Mouse (Mus musculus) kidney, postnatal 0 days (tissue): ENCODE results near the gene B4galnt1. TPM values are rescaled to one million over a fixed set of nuclear protein-coding genes. Genes with fewer than 3 reads are reported as not detected.

Source experiments
- ATAC-seq: fragments of 200-750 bp; cut with Nextera tagmentation; replicated peaks from 2 replicates; pipeline ENCODE4 v1.8.0; 2017; ENCODE audit warnings: low read depth, moderate number of reproducible peaks, moderate TSS enrichment, moderate library complexity; ENCODE audit not compliant: low FRiP score
- DNase-seq: peaks from one replicate; pipeline ENCODE4 v3.0.0-alpha.2; 2016; ENCODE audit warnings: low spot score
- H3K27ac ChIP-seq: fragments of 300-500 bp; sonication (generic); 2 replicates; pipeline ENCODE4 v1.5.1; 2014; ENCODE audit warnings: mild to moderate bottlenecking
- H3K27me3 ChIP-seq: fragments of 300-500 bp; sonication (generic); 2 replicates; pipeline ENCODE4 v1.6.1; 2014; ENCODE audit warnings: low read length, mixed read lengths; ENCODE audit not compliant: insufficient read depth
- H3K36me3 ChIP-seq: fragments of 300-500 bp; sonication (generic); 2 replicates; pipeline ENCODE4 v1.6.1; 2014; ENCODE audit warnings: low read length, mixed read lengths; ENCODE audit not compliant: insufficient read depth
- H3K4me1 ChIP-seq: fragments of 300-500 bp; sonication (generic); replicated peaks from 2 replicates; pipeline ENCODE4 v1.6.1; 2014; ENCODE audit warnings: antibody characterized with exemption, low read length, mixed read lengths; ENCODE audit not compliant: insufficient read depth
- H3K4me2 ChIP-seq: fragments of 300-500 bp; sonication (generic); 2 replicates; pipeline ENCODE4 v1.6.1; 2014; ENCODE audit warnings: mild to moderate bottlenecking, low read length, moderate library complexity, mixed read lengths
- H3K4me3 ChIP-seq: fragments of 300-500 bp; sonication (generic); replicated peaks from 2 replicates; pipeline ENCODE4 v1.5.1; 2014; ENCODE audit warnings: low read depth, low read length
- H3K9ac ChIP-seq: fragments of 300-500 bp; sonication (generic); 2 replicates; pipeline ENCODE4 v1.6.1; 2014; ENCODE audit warnings: low read depth, low read length
- H3K9me3 ChIP-seq: fragments of 300-500 bp; sonication (generic); replicated peaks from 2 replicates; pipeline ENCODE4 v1.6.1; 2016; ENCODE audit warnings: low read length, inconsistent platforms, mixed read lengths
- CTCF ChIP-seq: IDR thresholded peaks from 2 replicates; pipeline ENCODE4 v1.5.1; 2016; ENCODE audit warnings: antibody characterized with exemption, low read depth, mild to moderate bottlenecking, moderate library complexity
- WGBS: fragments of 180-500 bp; shearing (Covaris S2); extraction: QIAGEN DNeasy Blood & Tissue Kit; methylation state at CpG from one replicate; pipeline ENCODE4 v1.1.7; 2014; 5-methylcytosine and 5-hydroxymethylcytosine counted together
- polyA plus RNA-seq: library from polyadenylated mRNA; unstranded; fragments of >200 nt; fragmentation: Nextera tagmentation; extraction: Ambion mirVana; gene quantifications from 2 replicates; pipeline ENCODE4 v1.2.1, GENCODE M21; 2015

Gene B4galnt1
- polyA plus RNA-seq, 1 experiment from 2014 or later, result 16.4 TPM

DNA sequence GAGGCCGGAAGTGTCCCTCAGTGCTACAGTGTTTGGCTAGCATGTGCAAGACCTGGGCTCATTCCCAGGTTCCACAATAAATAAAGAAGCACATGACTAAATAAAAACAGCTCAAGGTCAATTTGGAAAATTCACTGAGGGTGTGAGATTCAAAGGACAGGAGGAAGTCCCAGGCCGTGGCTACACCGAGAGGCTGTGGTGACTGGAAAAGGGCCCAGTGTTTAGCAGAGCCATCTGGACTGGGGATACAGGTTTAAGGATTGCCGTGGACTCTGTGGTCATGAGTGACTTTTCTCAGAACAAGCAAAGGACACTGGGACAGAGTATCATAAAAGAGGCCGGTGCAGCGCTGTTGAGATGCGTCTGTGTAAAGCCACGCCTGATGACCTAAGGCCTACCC is 48.2 kb downstream of the B4galnt1 start:
- WGBS, result 76% methylated on average over 8 of the region's 8 CpGs
- DNase-seq, result no peak
- H3K4me1 ChIP-seq, result peaks cover 7% of the 10 kb centered on the region; the same call in 1 of the 2 replicates
- no peak overlapping the region for H3K27ac ChIP-seq
- no peak overlapping the region for H3K4me3 ChIP-seq
- H3K36me3 ChIP-seq, result peaks cover 5% of the 10 kb centered on the region; the same call in 1 of the 2 replicates
- no peaks in the 10 kb centered on the region for H3K9me3 ChIP-seq
- H3K9ac ChIP-seq, result no peak overlapping the region
- no peaks in the 10 kb centered on the region for H3K27me3 ChIP-seq
- H3K4me2 ChIP-seq, result no peak overlapping the region
- ATAC-seq, result no peak
- no peak for TF ChIP-seq CTCF

DNA sequence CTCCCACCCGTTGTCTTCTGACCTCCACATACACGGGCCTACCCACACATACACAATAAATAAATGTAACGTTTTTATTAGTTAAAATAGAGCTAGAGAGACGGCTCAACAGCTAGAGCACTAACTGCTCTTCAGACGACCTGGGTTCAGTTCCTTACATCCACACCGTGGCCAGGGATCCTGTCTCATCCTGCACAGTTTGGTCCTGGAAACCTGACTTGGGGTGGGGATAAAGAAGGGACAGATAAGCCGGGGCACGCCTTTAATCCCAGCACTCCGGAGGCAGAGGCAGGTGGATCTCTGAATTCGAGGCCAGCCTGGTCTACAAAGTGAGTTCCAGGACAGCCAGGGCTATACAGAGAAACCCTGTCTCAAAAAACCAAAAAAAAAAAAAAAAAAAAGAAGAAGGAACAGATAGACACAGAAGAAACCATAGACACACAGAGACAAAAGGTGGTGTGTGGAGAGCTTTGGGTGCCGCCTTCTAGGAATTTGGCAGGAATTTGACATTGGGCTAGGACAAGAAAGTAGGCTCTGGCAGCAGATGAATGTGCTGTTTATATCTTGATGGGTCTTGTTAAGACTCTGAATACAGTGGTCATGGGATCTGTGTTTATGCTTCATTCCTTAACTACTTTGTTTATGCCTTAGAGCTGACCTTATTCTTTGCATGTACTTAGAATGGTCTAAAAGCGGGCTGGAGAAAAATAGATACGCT is 48.8 kb downstream of the B4galnt1 start:
- H3K4me2 ChIP-seq, result no peak overlapping the region
- no peak overlapping the region for H3K9ac ChIP-seq
- no peak for DNase-seq
- no peaks in the 10 kb centered on the region for H3K9me3 ChIP-seq
- H3K36me3 ChIP-seq, result no peaks in the 10 kb centered on the region
- ATAC-seq, result no peak
- H3K4me3 ChIP-seq, result no peak overlapping the region
- TF ChIP-seq CTCF, result no peak
- no peaks in the 10 kb centered on the region for H3K27me3 ChIP-seq
- peaks cover 7% of the 10 kb centered on the region; the same call in 1 of the 2 replicates for H3K4me1 ChIP-seq
- no peak overlapping the region for H3K27ac ChIP-seq
- WGBS, result 68% methylated on average over 13 of the region's 13 CpGs

DNA sequence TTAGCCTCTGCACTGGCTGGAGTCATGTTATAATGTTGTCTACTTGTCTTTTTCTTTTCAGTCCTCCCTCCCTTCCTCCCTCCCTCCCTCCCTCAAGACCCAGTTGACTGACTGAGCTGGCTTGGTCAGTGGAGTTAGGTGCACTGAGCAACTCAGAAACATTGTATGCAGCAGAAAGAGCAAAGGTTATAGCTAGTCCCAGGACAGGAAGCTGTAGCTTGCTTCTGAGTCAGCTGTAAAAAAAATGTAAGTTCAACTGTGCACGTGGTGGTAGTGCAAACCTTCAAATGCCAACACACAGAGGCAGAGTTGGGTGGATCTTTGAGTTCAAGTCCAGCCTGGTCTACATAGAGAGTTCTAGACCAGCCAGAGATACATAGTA is 49.4 kb downstream of the B4galnt1 start:
- 42% methylated on average over 1 of the region's 1 CpGs for WGBS
- DNase-seq, result no peak
- no peak for TF ChIP-seq CTCF
- H3K4me2 ChIP-seq, result no peak overlapping the region
- no peak overlapping the region for H3K27ac ChIP-seq
- no peak overlapping the region for H3K4me3 ChIP-seq
- H3K36me3 ChIP-seq, result no peaks in the 10 kb centered on the region
- no peaks in the 10 kb centered on the region for H3K9me3 ChIP-seq
- H3K27me3 ChIP-seq, result no peaks in the 10 kb centered on the region
- no peak overlapping the region for H3K9ac ChIP-seq
- peaks cover 7% of the 10 kb centered on the region; the same call in 1 of the 2 replicates for H3K4me1 ChIP-seq
- no peak for ATAC-seq

DNA sequence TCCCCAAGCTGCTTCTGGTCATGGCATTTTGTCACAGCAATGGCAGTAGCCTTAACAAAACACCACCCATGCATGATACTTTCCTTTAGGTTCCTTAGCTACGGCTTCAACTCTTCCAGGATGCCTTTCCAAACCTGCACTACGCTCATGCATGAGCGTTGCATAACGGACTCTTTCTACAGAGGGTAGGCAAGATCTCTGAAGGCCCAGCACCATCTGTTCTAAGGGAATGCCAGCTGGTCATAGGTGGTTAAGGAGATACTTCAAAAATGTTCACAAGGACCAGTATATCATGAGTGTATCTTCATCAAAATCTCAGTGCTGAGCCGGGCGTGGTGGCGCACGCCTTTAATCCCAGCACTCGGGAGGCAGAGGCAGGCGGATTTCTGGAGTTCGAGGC is 51.4 kb downstream of the B4galnt1 start:
- no peaks in the 10 kb centered on the region for H3K27me3 ChIP-seq
- ATAC-seq (no peak), DNase-seq (no peak)
- TF ChIP-seq CTCF, result no peak
- H3K27ac ChIP-seq, result no peak overlapping the region
- H3K4me2 ChIP-seq, result no peak overlapping the region
- H3K9me3 ChIP-seq, result no peaks in the 10 kb centered on the region
- H3K4me1 ChIP-seq, result no peaks in the 10 kb centered on the region
- H3K4me3 ChIP-seq, result no peak overlapping the region
- no peak overlapping the region for H3K9ac ChIP-seq
- 96% methylated on average over 11 of the region's 11 CpGs for WGBS
- no peaks in the 10 kb centered on the region for H3K36me3 ChIP-seq

DNA sequence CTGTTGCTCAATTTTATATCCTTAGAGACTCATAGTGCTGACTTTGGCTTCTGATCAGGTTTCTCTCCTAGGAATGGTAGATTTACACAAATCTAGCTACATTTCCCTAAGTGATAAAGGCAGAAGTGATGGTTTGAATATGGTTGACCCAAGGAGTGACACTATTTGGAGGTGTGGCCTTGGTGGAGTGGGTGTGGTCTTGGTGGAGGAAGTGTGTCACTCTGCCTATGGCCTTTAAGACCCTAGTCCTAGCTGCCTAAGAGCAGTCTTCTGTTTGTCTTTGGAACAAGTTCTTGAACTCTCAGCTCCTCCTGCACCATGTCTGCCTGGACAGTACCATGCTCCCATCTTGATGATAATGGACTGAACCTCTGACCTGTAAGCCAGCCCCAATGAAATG is 52.2 kb downstream of the B4galnt1 start:
- Histone ChIP-seq H3K9ac (no peak overlapping the region), H3K9me3 (no peaks in the 10 kb centered on the region), H3K27ac (no peak overlapping the region), H3K4me1 (no peaks in the 10 kb centered on the region), H3K27me3 (no peaks in the 10 kb centered on the region), H3K4me2 (no peak overlapping the region), H3K36me3 (no peaks in the 10 kb centered on the region), H3K4me3 (no peak overlapping the region)
- TF ChIP-seq CTCF, result no peak
- no peak for ATAC-seq
- DNase-seq, result no peak

DNA sequence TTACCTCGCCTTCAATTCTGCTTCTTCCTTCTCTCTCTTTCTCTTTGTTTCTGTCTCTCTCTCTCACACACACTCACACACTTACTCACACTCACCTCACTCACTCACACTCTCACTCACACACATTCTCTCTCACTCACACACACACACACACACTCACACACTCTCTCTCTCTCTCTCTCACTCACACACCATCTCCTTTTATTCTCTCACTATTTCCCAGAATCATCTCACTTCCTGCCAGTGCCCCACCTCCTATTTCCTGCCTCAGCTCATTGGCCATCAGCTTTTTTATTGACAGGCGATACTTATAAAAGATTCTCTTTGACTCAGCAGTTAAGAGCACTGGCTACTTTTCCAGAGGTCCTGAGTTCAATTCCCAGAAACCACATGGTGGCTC is 53.3 kb downstream of the B4galnt1 start:
- 83% methylated on average over 2 of the region's 2 CpGs for WGBS
- Histone ChIP-seq H3K27ac (no peak overlapping the region), H3K27me3 (no peaks in the 10 kb centered on the region), H3K4me1 (no peaks in the 10 kb centered on the region), H3K36me3 (no peaks in the 10 kb centered on the region), H3K4me2 (no peak overlapping the region), H3K9me3 (no peaks in the 10 kb centered on the region), H3K4me3 (no peak overlapping the region), H3K9ac (no peak overlapping the region)
- TF ChIP-seq CTCF, result no peak
- DNase-seq (no peak), ATAC-seq (no peak)

Other genes with a start within 250 kb of the B4galnt1 start
- 62.4 and 68.5 TPM in 2 replicates for gene Ctdsp2, start 186.5 kb upstream of the B4galnt1 start, polyA plus RNA-seq
- 0.07 and 0.10 TPM in 2 replicates for gene Avil, start 164.5 kb upstream of the B4galnt1 start, polyA plus RNA-seq
- gene Tsfm, start 134.4 kb upstream of the B4galnt1 start, polyA plus RNA-seq, result 97.3 and 109 TPM in 2 replicates
- 37.4 and 40.2 TPM in 2 replicates for gene Mettl1, start 123.8 kb upstream of the B4galnt1 start, polyA plus RNA-seq
- gene Eef1akmt3, start 123.7 kb upstream of the B4galnt1 start, polyA plus RNA-seq, result 0.89 and 1.3 TPM in 2 replicates
- gene Cyp27b1, start 117.0 kb upstream of the B4galnt1 start, polyA plus RNA-seq, result 38.9 and 58.0 TPM in 2 replicates
- 1.6 and 1.9 TPM in 2 replicates for gene March9, start 105.0 kb upstream of the B4galnt1 start, polyA plus RNA-seq
- 1,113 and 1,153 TPM in 2 replicates for gene Cdk4, start 101.7 kb upstream of the B4galnt1 start, polyA plus RNA-seq
- 157 and 171 TPM in 2 replicates for gene Tspan31, start 95.0 kb upstream of the B4galnt1 start, polyA plus RNA-seq
- gene Agap2, start 89.9 kb upstream of the B4galnt1 start, polyA plus RNA-seq, result 0.04 and 0.09 TPM in 2 replicates
- 107 and 114 TPM in 2 replicates for gene Os9, start 44.1 kb upstream of the B4galnt1 start, polyA plus RNA-seq
- 2.8 and 3.1 TPM in 2 replicates for gene Slc26a10, start 15.4 kb downstream of the B4galnt1 start, polyA plus RNA-seq
- gene Arhgef25, start 24.9 kb downstream of the B4galnt1 start, polyA plus RNA-seq, result 27.9 and 29.0 TPM in 2 replicates
- gene Dtx3, start 30.5 kb downstream of the B4galnt1 start, polyA plus RNA-seq, result 83.3 and 85.1 TPM in 2 replicates
- gene Pip4k2c, start 46.4 kb downstream of the B4galnt1 start, polyA plus RNA-seq, result 45.0 and 50.1 TPM in 2 replicates
- gene Kif5a, start 98.1 kb downstream of the B4galnt1 start, polyA plus RNA-seq, result 0.28 and 0.47 TPM in 2 replicates
- gene Dctn2, start 101.1 kb downstream of the B4galnt1 start, polyA plus RNA-seq, result 177 and 190 TPM in 2 replicates
- gene Mbd6, start 123.8 kb downstream of the B4galnt1 start, polyA plus RNA-seq, result 10.5 and 10.7 TPM in 2 replicates
- 99.1 and 103 TPM in 2 replicates for gene Mars, start 146.6 kb downstream of the B4galnt1 start, polyA plus RNA-seq
- 3.7 and 3.8 TPM in 2 replicates for gene Arhgap9, start 156.7 kb downstream of the B4galnt1 start, polyA plus RNA-seq
- gene Gli1, start 176.7 kb downstream of the B4galnt1 start, polyA plus RNA-seq, result 3.3 and 4.1 TPM in 2 replicates
- gene Inhbe, start 189.2 kb downstream of the B4galnt1 start, polyA plus RNA-seq, result not detected in 2 replicates
- gene Inhbc, start 205.2 kb downstream of the B4galnt1 start, polyA plus RNA-seq, result 0.14 and 0.23 TPM in 2 replicates
- gene R3hdm2, start 215.1 kb downstream of the B4galnt1 start, polyA plus RNA-seq, result 33.1 and 34.4 TPM in 2 replicates